Mouse (Mus musculus): Measurements from ENCODE around the gene Adrb1. TPM values are rescaled to one million over a fixed set of nuclear protein-coding genes. Genes with fewer than 3 reads are reported as not detected.
"Not testable (repeated sequence)": the region's sequence is repeated elsewhere in the genome, so short reads cannot be mapped to it uniquely, and the experiment has no call there.

Gene Adrb1
- polyA plus RNA-seq, 1 experiment from 2014 or later = 1.5 TPM

GRCm38 (mm10) chr19:56727170-56727877 lies 5.3 kb downstream of the Adrb1 start:
- H3K27me3 ChIP-seq = peaks cover 27% of the 10 kb centered on the region
- no peak overlapping the region for H3K27ac ChIP-seq
- peak overlapping the region; percentile 27 for H3K4me2 ChIP-seq
- ATAC-seq (ENCODE audit: borderline replicate concordance, extremely low read depth, low FRiP score, low TSS enrichment) = peak; percentile 39; the same call in 1 of the 2 replicates
- no peak overlapping the region for H3K4me3 ChIP-seq
- no peaks in the 10 kb centered on the region for H3K9me3 ChIP-seq
- H3K9ac ChIP-seq = no peak overlapping the region
- no peaks in the 10 kb centered on the region for H3K36me3 ChIP-seq
- peaks cover 39% of the 10 kb centered on the region for H3K4me1 ChIP-seq
- WGBS = 32% methylated on average over 14 of the region's 14 CpGs

- 65% methylated on average over 7 of the region's 7 CpGs for WGBS
- Histone ChIP-seq H3K9ac (no peak overlapping the region), H3K27ac (no peak overlapping the region), H3K9me3 (no peaks in the 10 kb centered on the region), H3K27me3 (no peaks in the 10 kb centered on the region), H3K4me2 (no peak overlapping the region), H3K36me3 (no peaks in the 10 kb centered on the region), H3K4me3 (no peak overlapping the region), H3K4me1 (no peaks in the 10 kb centered on the region)
- ATAC-seq (ENCODE audit: borderline replicate concordance, extremely low read depth, low FRiP score, low TSS enrichment) = no peak
Measured at GRCm38 (mm10) chr19:56734033-56734572, 12.1 kb downstream of the Adrb1 start.

GRCm38 (mm10) chr19:56735747-56736146 lies 13.7 kb downstream of the Adrb1 start:
- H3K9me3 ChIP-seq = no peaks in the 10 kb centered on the region
- no peaks in the 10 kb centered on the region for H3K36me3 ChIP-seq
- H3K9ac ChIP-seq = no peak overlapping the region
- WGBS = 31% methylated on average over 4 of the region's 4 CpGs
- ATAC-seq (ENCODE audit: borderline replicate concordance, extremely low read depth, low FRiP score, low TSS enrichment) = no peak
- no peak overlapping the region for H3K4me3 ChIP-seq
- H3K27ac ChIP-seq = no peak overlapping the region
- no peaks in the 10 kb centered on the region for H3K4me1 ChIP-seq
- no peak overlapping the region for H3K4me2 ChIP-seq
- H3K27me3 ChIP-seq = no peaks in the 10 kb centered on the region

GRCm38 (mm10) chr19:56736287-56736686 lies 14.3 kb downstream of the Adrb1 start:
- 37% methylated on average over 5 of the region's 5 CpGs for WGBS
- H3K4me1 ChIP-seq = no peaks in the 10 kb centered on the region
- no peak overlapping the region for H3K27ac ChIP-seq
- no peaks in the 10 kb centered on the region for H3K27me3 ChIP-seq
- no peak overlapping the region for H3K4me3 ChIP-seq
- no peak for ATAC-seq (ENCODE audit: borderline replicate concordance, extremely low read depth, low FRiP score, low TSS enrichment)
- H3K4me2 ChIP-seq = no peak overlapping the region
- no peak overlapping the region for H3K9ac ChIP-seq
- no peaks in the 10 kb centered on the region for H3K36me3 ChIP-seq
- H3K9me3 ChIP-seq = no peaks in the 10 kb centered on the region

GRCm38 (mm10) chr19:56745061-56745460 lies 23.1 kb downstream of the Adrb1 start:
- Histone ChIP-seq H3K9me3 (no peaks in the 10 kb centered on the region), H3K36me3 (no peaks in the 10 kb centered on the region), H3K4me2 (no peak overlapping the region), H3K27me3 (no peaks in the 10 kb centered on the region), H3K4me1 (no peaks in the 10 kb centered on the region), H3K9ac (no peak overlapping the region), H3K4me3 (no peak overlapping the region), H3K27ac (no peak overlapping the region)
- 67% methylated on average over 7 of the region's 7 CpGs for WGBS
- no peak for ATAC-seq (ENCODE audit: borderline replicate concordance, extremely low read depth, low FRiP score, low TSS enrichment)

- Histone ChIP-seq H3K9me3 (no peaks in the 10 kb centered on the region), H3K4me2 (no peak overlapping the region), H3K27me3 (no peaks in the 10 kb centered on the region), H3K4me3 (no peak overlapping the region), H3K27ac (no peak overlapping the region), H3K4me1 (no peaks in the 10 kb centered on the region), H3K36me3 (no peaks in the 10 kb centered on the region), H3K9ac (no peak overlapping the region)
- ATAC-seq (ENCODE audit: borderline replicate concordance, extremely low read depth, low FRiP score, low TSS enrichment) = no peak
- 67% methylated on average over 6 of the region's 6 CpGs for WGBS
Measured at GRCm38 (mm10) chr19:56745528-56745927, 23.5 kb downstream of the Adrb1 start.

- H3K27me3 ChIP-seq = no peaks in the 10 kb centered on the region
- no peaks in the 10 kb centered on the region for H3K9me3 ChIP-seq
- H3K27ac ChIP-seq = no peak overlapping the region
- 78% methylated on average over 9 of the region's 9 CpGs for WGBS
- no peaks in the 10 kb centered on the region for H3K4me1 ChIP-seq
- H3K9ac ChIP-seq = no peak overlapping the region
- no peak for ATAC-seq (ENCODE audit: borderline replicate concordance, extremely low read depth, low FRiP score, low TSS enrichment)
- no peak overlapping the region for H3K4me3 ChIP-seq
- H3K4me2 ChIP-seq = no peak overlapping the region
- H3K36me3 ChIP-seq = no peaks in the 10 kb centered on the region
Measured at GRCm38 (mm10) chr19:56746618-56747017, 24.6 kb downstream of the Adrb1 start.

- no peaks in the 10 kb centered on the region for H3K4me1 ChIP-seq
- ATAC-seq (ENCODE audit: borderline replicate concordance, extremely low read depth, low FRiP score, low TSS enrichment) = no peak
- 57% methylated on average over 10 of the region's 10 CpGs for WGBS
Measured at GRCm38 (mm10) chr19:56747878-56748277, 25.9 kb downstream of the Adrb1 start.

GRCm38 (mm10) chr19:56749343-56749742 lies 27.3 kb downstream of the Adrb1 start:
- no peaks in the 10 kb centered on the region for H3K4me1 ChIP-seq
- H3K4me3 ChIP-seq = no peak overlapping the region
- no peaks in the 10 kb centered on the region for H3K27me3 ChIP-seq
- no peak overlapping the region for H3K4me2 ChIP-seq
- ATAC-seq (ENCODE audit: borderline replicate concordance, extremely low read depth, low FRiP score, low TSS enrichment) = no peak
- no peak overlapping the region for H3K27ac ChIP-seq
- 41% methylated on average over 3 of the region's 3 CpGs for WGBS
- H3K9me3 ChIP-seq = no peaks in the 10 kb centered on the region
- H3K36me3 ChIP-seq = no peaks in the 10 kb centered on the region
- no peak overlapping the region for H3K9ac ChIP-seq

More at GRCm38 (mm10) chr19:56747878-56748277, 25.9 kb downstream of the Adrb1 start:
- Histone ChIP-seq H3K4me2 (no peak overlapping the region), H3K27me3 (no peaks in the 10 kb centered on the region), H3K4me3 (no peak overlapping the region), H3K27ac (no peak overlapping the region), H3K9me3 (no peaks in the 10 kb centered on the region), H3K36me3 (no peaks in the 10 kb centered on the region), H3K9ac (no peak overlapping the region)

GRCm38 (mm10) chr19:56750709-56751108 lies 28.7 kb downstream of the Adrb1 start:
- no peak overlapping the region for H3K27ac ChIP-seq
- H3K4me2 ChIP-seq = no peak overlapping the region
- H3K9me3 ChIP-seq = no peaks in the 10 kb centered on the region
- WGBS = 38% methylated on average over 4 of the region's 4 CpGs
- no peaks in the 10 kb centered on the region for H3K4me1 ChIP-seq
- H3K9ac ChIP-seq = no peak overlapping the region
- ATAC-seq (ENCODE audit: borderline replicate concordance, extremely low read depth, low FRiP score, low TSS enrichment) = no peak
- H3K4me3 ChIP-seq = no peak overlapping the region
- no peaks in the 10 kb centered on the region for H3K36me3 ChIP-seq
- no peaks in the 10 kb centered on the region for H3K27me3 ChIP-seq

GRCm38 (mm10) chr19:56754456-56754855 lies 32.5 kb downstream of the Adrb1 start:
- H3K9ac ChIP-seq; H3K4me3 ChIP-seq; H3K4me1 ChIP-seq; ATAC-seq (ENCODE audit: borderline replicate concordance, extremely low read depth, low FRiP score, low TSS enrichment); H3K27ac ChIP-seq; H3K36me3 ChIP-seq; H3K9me3 ChIP-seq; H3K27me3 ChIP-seq; H3K4me2 ChIP-seq: not testable (repeated sequence)
- WGBS = 91% methylated on average over 2 of the region's 2 CpGs

- Histone ChIP-seq H3K27ac (no peak overlapping the region), H3K9ac (no peak overlapping the region), H3K4me2 (no peak overlapping the region), H3K4me1 (no peaks in the 10 kb centered on the region), H3K9me3 (no peaks in the 10 kb centered on the region), H3K4me3 (no peak overlapping the region), H3K36me3 (no peaks in the 10 kb centered on the region), H3K27me3 (no peaks in the 10 kb centered on the region; the same call in 1 of the 2 replicates)
- WGBS = 77% methylated on average over 10 of the region's 10 CpGs
- no peak for ATAC-seq (ENCODE audit: borderline replicate concordance, extremely low read depth, low FRiP score, low TSS enrichment)
Measured at GRCm38 (mm10) chr19:56756412-56756811, 34.4 kb downstream of the Adrb1 start.
